Mouse (Mus musculus) bone marrow macrophage, adult 2 months (primary cell): ENCODE data around the gene Snx17.

Experiments used
- CTCF ChIP-seq: IDR thresholded peaks from 2 replicates; pipeline ENCODE4 v1.5.1; 2012; ENCODE audit warnings: low read depth, mild to moderate bottlenecking, low read length, moderate library complexity
- POLR2A ChIP-seq: IDR thresholded peaks from 2 replicates; pipeline ENCODE4 v1.6.1; 2012; ENCODE audit warnings: mild to moderate bottlenecking, low read depth, low read length, borderline replicate concordance

DNA sequence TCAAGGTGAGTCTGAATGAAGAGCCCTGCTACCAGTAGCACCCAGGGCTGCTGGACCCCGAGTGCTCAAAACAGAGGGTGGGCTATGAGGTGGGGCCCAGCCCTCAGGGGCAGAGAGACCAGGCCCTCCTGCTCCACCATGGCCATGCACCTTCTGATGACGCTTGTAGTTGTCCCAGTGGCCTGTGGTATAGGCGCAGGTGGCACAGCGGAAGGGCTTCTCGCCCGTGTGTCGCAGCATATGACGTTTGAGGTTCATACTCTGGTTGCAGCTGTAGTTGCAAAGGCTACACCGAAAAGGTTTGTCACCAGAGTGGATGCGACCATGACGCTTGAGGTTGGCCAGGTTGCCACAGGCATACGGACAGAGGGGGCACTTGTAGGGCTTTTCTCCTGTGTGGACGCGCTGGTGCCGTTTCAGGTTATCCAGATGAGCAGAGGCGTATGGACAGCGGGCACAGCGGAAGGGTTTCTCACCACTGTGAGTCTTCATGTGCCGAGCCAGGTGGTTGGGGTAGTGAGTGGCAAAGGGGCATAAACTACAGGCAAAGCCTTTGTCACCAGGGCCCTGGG is 6.4 kb downstream of the Snx17 start:
- TF ChIP-seq POLR2A (no peak), CTCF (no peak)
